Mouse (Mus musculus) neural tube, embryonic 14.5 days (tissue): Measurements from ENCODE around the gene Plxnc1. TPM values are rescaled to one million over a fixed set of nuclear protein-coding genes. Genes with fewer than 3 reads are reported as not detected.

Source experiments
- ATAC-seq: fragments of 200-750 bp; cut with Nextera tagmentation; 2 replicates; pipeline ENCODE4 v1.8.0; 2017; ENCODE audit warnings: low read depth, mild to moderate bottlenecking, moderate TSS enrichment, moderate library complexity
- H3K27ac ChIP-seq: fragments of 300-500 bp; sonication (generic); 2 replicates; pipeline ENCODE4 v1.5.1; 2014; ENCODE audit warnings: low read depth, mild to moderate bottlenecking, control low read depth, low read length, moderate library complexity, mixed read lengths
- H3K27me3 ChIP-seq: fragments of 300-500 bp; sonication (generic); 2 replicates; pipeline ENCODE4 v1.6.1; 2014; ENCODE audit warnings: low read length; ENCODE audit not compliant: control insufficient read depth, insufficient read depth
- H3K36me3 ChIP-seq: fragments of 300-500 bp; sonication (generic); 2 replicates; pipeline ENCODE4 v1.6.1; 2014; ENCODE audit warnings: low read length, mixed read lengths; ENCODE audit not compliant: control insufficient read depth, insufficient read depth
- H3K4me1 ChIP-seq: fragments of 300-500 bp; sonication (generic); 2 replicates; pipeline ENCODE4 v1.6.1; 2014; ENCODE audit warnings: low read length; ENCODE audit not compliant: control insufficient read depth, insufficient read depth
- H3K4me2 ChIP-seq: fragments of 300-500 bp; sonication (generic); 2 replicates; pipeline ENCODE4 v1.6.1; 2014; ENCODE audit warnings: mild to moderate bottlenecking, low read depth, low read length, control low read depth
- H3K4me3 ChIP-seq: fragments of 300-500 bp; sonication (generic); 2 replicates; pipeline ENCODE4 v1.5.1; 2014; ENCODE audit warnings: low read depth, low read length, control low read depth, mixed read lengths
- H3K9ac ChIP-seq: fragments of 300-500 bp; sonication (generic); replicated peaks from 2 replicates; pipeline ENCODE4 v1.6.1; 2014; ENCODE audit warnings: low read depth, mild to moderate bottlenecking, control low read depth, low read length, mixed read lengths
- H3K9me3 ChIP-seq: fragments of 300-500 bp; sonication (generic); 2 replicates; pipeline ENCODE4 v1.6.1; 2016; ENCODE audit warnings: low read length; ENCODE audit not compliant: control insufficient read depth
- WGBS: fragments of 180-500 bp; shearing (Covaris S2); extraction: QIAGEN DNeasy Blood & Tissue Kit; methylation state at CpG from one replicate; pipeline ENCODE4 v1.1.7; 2014; 5-methylcytosine and 5-hydroxymethylcytosine counted together
- polyA plus RNA-seq: library from polyadenylated mRNA; unstranded; fragments of >200 nt; fragmentation: Nextera tagmentation; extraction: Ambion mirVana; gene quantifications from 2 replicates; pipeline ENCODE4 v1.2.1, GENCODE M21; 2014

The Plxnc1 gene
- polyA plus RNA-seq, 1 experiment from 2014 or later, result 15.7 TPM

DNA sequence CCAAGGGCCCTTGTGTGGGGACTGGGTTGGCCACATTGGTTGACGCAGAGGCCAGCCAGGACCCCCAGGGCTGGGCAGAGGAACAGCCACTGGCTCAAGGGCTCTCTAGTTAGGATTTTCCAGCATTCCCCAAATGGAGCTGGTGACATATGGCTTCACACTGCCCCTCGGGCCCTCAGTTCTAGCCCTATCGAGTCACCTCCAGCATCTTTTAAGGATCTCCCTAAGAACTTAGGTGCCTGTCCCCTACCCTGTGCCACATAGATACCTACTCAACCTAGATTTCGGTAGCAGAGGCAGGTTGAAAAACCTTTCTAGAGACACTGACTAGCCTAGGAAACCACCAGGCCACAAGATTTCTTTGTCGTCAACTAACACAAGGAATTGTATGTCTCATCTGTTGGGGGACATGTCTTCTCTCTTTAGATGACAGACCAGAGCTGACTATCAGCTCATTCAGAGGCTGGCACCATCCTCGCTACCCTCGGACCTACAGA is 115.9 kb downstream of the Plxnc1 start:
- Histone ChIP-seq H3K4me3 (no peak overlapping the region), H3K9me3 (no peaks in the 10 kb centered on the region), H3K4me2 (no peak overlapping the region), H3K9ac (no peak overlapping the region), H3K27me3 (no peaks in the 10 kb centered on the region), H3K4me1 (no peaks in the 10 kb centered on the region), H3K36me3 (0 out of 2 replicates have a peak, but pooled peaks cover 8% of the 10 kb centered on the region), H3K27ac (no peak overlapping the region)
- 96% methylated on average over 7 of the region's 7 CpGs for WGBS
- ATAC-seq, result no peak

DNA sequence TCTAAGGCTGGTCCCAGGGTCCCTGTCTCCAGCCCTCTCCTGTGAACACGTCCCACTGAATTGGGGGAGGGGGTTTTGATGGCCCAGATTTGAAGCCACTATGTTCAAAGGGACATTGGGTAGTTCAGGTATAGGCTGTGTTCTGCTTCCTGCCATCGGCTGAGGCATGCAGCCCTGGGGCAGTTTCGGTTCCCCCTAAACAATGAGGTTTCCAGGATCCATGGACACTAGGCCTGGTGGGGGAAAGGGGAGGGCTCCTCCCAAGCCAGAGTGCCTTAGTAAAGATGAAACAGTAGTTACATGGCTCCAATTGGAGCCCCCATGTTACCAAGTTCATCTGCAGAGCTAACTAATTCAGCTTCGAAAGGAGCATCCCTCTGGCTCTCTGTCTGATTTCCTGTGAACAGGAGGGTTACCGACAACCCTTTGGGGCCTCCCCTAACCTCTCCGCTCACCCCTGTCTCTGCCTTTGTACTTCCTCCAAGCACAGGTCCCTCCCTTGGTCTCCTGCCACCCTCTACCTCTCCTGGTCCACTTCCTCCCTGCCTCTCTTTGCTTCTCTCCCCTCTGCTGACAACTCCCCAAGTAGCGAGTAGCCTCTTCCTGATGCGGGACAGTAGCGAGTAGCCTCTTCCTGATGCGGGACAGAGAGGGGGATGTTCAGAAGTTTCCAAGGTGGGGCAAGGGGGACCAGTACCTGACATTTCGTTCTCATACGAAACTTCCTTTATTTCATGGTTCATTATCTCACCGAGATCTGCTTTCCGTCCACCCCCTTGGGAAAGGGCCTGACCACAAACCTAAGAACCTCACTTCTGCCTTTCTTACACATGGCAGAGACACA is 116.5 kb downstream of the Plxnc1 start:
- no peaks in the 10 kb centered on the region for H3K4me1 ChIP-seq
- no peak overlapping the region for H3K9ac ChIP-seq
- H3K27ac ChIP-seq, result no peak overlapping the region
- H3K36me3 ChIP-seq, result 0 out of 2 replicates have a peak, but pooled peaks cover 5% of the 10 kb centered on the region
- no peak for ATAC-seq
- no peaks in the 10 kb centered on the region for H3K27me3 ChIP-seq
- no peaks in the 10 kb centered on the region for H3K9me3 ChIP-seq
- H3K4me3 ChIP-seq, result no peak overlapping the region
- 92% methylated on average over 14 of the region's 14 CpGs for WGBS
- no peak overlapping the region for H3K4me2 ChIP-seq

DNA sequence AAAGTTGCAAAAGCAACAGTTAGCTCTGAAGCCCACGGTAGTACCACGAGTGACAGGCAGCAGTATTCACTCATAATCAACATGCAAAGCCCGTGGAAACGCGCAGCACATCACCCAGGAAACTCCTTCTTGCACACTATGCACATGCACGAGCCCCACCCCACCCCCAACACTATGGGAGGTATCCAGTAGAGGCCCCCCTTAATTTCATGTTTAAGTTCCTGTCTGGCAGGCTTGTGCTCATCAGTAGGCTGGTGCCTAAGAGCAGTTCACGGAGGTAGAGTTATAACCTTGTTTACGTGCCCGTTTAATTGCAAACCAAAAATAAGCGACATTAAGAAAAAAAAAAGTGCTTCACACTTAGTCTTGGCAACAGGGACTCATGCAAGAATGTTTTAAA is 117.3 kb downstream of the Plxnc1 start:
- Histone ChIP-seq H3K4me1 (no peaks in the 10 kb centered on the region), H3K4me3 (no peak overlapping the region), H3K9ac (no peak overlapping the region), H3K36me3 (0 out of 2 replicates have a peak, but pooled peaks cover 5% of the 10 kb centered on the region), H3K9me3 (no peaks in the 10 kb centered on the region), H3K27me3 (no peaks in the 10 kb centered on the region), H3K4me2 (no peak overlapping the region), H3K27ac (no peak overlapping the region)
- 91% methylated on average over 10 of the region's 10 CpGs for WGBS
- no peak for ATAC-seq

DNA sequence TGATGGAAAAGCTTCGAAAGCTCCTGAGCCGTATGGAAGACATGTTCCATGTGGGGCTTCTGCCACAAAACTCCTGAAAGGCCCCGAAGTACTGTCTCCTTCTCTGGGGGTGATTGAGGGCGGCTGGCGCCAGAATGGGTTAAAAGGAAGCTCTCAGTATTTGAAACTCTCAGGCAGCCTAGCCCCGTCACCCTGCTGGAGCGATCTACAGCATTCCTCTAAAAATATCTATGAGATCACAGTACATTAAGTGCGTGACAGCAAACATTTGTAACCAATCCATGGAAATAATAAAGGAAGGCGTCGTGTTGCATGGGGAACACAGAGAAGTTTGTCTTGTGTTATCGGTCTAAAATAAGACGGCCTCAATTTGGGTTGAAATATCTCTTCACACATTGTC is 118.2 kb downstream of the Plxnc1 start:
- H3K9ac ChIP-seq, result no peak overlapping the region
- ATAC-seq, result no peak
- H3K9me3 ChIP-seq, result no peaks in the 10 kb centered on the region
- H3K36me3 ChIP-seq, result 0 out of 2 replicates have a peak, but pooled peaks cover 5% of the 10 kb centered on the region
- no peak overlapping the region for H3K4me2 ChIP-seq
- 87% methylated on average over 12 of the region's 12 CpGs for WGBS
- no peaks in the 10 kb centered on the region for H3K27me3 ChIP-seq
- H3K4me3 ChIP-seq, result no peak overlapping the region
- no peaks in the 10 kb centered on the region for H3K4me1 ChIP-seq
- H3K27ac ChIP-seq, result no peak overlapping the region

DNA sequence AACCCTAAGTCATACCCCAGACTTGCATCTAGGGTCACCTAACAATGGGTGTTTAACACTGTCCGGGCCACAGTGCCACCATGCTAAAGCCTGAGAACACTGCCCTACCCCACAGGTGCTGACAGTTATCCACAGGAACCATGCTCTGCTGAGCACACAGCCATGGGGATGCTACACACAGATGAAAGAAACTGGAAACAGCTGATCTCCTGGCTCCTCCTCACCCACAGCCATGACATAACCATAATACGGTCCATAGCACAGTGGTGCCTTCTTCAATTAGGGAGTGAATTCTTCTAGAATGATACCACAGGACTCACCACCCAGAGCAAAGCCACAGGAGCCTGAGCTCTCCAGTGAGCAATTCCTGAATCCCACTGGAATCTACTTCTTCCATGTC is 118.7 kb downstream of the Plxnc1 start:
- Histone ChIP-seq H3K27me3 (no peaks in the 10 kb centered on the region), H3K9ac (no peak overlapping the region), H3K4me2 (no peak overlapping the region), H3K4me3 (no peak overlapping the region), H3K4me1 (no peaks in the 10 kb centered on the region), H3K9me3 (no peaks in the 10 kb centered on the region), H3K27ac (no peak overlapping the region), H3K36me3 (0 out of 2 replicates have a peak, but pooled peaks cover 5% of the 10 kb centered on the region)
- no peak for ATAC-seq
- WGBS, result 90% methylated on average over 2 of the region's 2 CpGs

DNA sequence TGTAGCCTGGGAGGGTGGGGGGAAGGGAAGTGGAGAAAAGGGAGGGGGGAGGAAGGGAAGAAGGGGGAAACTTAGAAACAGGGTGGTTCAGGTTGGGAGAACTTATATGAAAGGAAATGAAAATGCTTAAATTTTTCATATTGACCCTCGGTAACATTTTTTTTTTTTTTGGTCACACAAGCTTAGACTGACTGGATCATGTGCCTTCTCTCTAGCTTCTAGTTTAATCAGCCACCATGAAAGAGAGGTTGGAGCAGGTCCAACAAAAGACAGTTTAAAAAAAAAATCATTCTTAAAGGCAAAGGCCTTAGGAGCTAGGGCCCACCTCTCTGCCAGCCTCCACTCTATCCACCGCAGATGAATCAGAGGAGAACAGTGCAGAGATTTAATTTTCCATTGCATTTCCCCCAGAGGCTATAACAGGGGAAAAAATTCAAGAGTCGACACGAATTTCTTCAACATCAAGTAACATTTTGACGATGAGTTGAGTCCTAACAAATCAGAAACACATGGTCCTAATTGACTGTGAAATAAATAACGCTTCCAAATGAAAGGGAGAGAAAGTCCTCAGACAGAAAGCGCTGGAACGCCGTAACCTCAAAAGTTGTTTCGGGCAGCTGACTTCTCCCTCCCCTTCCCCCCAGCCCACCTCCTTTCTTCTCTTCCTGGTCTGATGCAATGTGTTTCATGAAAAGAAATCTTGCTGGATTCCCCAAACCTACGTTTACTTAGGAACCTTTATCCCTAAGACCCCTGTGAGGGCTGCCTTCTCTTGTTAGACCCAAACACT is 120.5 kb downstream of the Plxnc1 start:
- 67% methylated on average over 11 of the region's 11 CpGs for WGBS
- H3K36me3 ChIP-seq, result 0 out of 2 replicates have a peak, but pooled peaks cover 5% of the 10 kb centered on the region
- no peaks in the 10 kb centered on the region for H3K27me3 ChIP-seq
- no peaks in the 10 kb centered on the region for H3K4me1 ChIP-seq
- H3K4me3 ChIP-seq, result no peak overlapping the region
- H3K9me3 ChIP-seq, result no peaks in the 10 kb centered on the region
- H3K9ac ChIP-seq, result no peak overlapping the region
- no peak for ATAC-seq
- no peak overlapping the region for H3K27ac ChIP-seq
- H3K4me2 ChIP-seq, result no peak overlapping the region

DNA sequence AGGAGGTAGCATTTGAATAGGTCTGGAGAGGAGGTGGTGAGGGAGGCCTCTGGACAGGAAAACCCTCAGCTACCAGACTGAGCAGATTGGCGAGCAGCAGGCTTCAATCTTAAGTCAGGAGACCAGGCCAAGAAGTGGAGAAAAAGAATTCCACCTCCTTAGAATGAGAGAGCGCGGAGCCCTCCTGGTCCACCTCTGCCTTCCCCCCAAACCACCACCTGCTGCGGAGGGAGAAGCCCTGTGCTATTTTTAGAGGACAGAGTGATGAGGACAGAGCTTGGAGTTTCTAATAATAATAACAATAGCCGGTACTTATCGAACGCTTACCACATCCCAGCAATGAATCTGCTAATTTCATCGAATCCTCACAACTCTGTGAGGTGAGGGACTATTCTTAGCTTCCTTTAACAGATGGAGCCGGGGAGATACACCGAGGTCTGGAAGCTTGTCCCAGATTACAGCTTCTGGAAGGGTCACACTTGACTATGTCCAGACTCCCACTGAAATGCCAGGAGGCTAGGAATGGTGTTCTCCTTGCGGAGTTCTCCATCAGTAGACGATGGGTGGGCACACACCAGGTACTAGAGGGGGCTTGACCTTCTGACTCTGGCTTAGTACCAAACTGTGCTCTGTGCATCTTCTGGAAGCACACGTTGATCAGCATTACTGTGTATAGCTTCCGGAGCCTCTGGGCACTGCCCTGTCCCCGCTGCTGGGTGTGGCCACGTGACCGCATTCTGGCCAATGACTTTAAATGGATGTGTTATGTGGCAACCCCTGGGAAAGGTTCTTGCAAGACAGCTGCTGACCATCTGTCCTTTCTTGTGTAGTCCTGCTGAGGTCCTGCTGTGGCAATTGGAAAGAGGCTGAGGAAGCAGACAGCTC is 125.6 kb downstream of the Plxnc1 start:
- Histone ChIP-seq H3K9me3 (no peaks in the 10 kb centered on the region), H3K4me1 (0 out of 2 replicates have a peak, but pooled peaks cover 3% of the 10 kb centered on the region), H3K9ac (no peak overlapping the region), H3K27me3 (no peaks in the 10 kb centered on the region), H3K27ac (no peak overlapping the region), H3K4me2 (no peak overlapping the region), H3K36me3 (no peaks in the 10 kb centered on the region), H3K4me3 (no peak overlapping the region)
- WGBS, result 93% methylated on average over 17 of the region's 17 CpGs
- no peak; the same call in 1 of the 2 replicates for ATAC-seq

DNA sequence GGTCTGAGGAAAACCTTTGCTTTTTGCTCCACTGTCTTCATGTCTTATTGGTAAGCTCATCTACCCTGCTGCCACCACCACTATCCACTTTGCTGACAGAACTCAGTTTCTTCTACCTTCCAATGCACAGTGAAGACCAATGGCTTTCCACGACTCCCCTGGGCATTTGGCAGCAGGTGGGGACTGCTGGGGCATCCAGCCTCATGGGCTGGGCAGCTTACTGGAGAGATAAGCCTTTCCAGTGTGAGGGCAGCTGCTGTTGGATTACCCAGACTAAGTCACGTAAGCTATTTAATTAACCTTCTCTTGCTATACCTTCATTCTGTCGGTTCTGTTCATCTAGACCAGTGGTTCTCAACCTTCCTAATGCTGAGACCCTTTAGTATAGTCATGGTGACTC is 126.5 kb downstream of the Plxnc1 start:
- 0 out of 2 replicates have a peak, but pooled peaks cover 3% of the 10 kb centered on the region for H3K4me1 ChIP-seq
- no peaks in the 10 kb centered on the region for H3K27me3 ChIP-seq
- no peaks in the 10 kb centered on the region for H3K36me3 ChIP-seq
- H3K4me2 ChIP-seq, result no peak overlapping the region
- no peak overlapping the region for H3K9ac ChIP-seq
- no peak for ATAC-seq
- no peaks in the 10 kb centered on the region for H3K9me3 ChIP-seq
- WGBS, result 85% methylated on average over 3 of the region's 3 CpGs
- H3K4me3 ChIP-seq, result no peak overlapping the region
- H3K27ac ChIP-seq, result no peak overlapping the region
